Mouse (Mus musculus) MEL (cell line): ENCODE data around the gene Dcaf4.

Source experiments
- BHLHE40 ChIP-seq: IDR thresholded peaks from 2 replicates; pipeline ENCODE4 v1.6.1; 2012; ENCODE audit warnings: low read depth, mild to moderate bottlenecking, inconsistent platforms, low read length, improper control_type of control experiment, borderline replicate concordance
- CTCF ChIP-seq, 3 experiments: IDR thresholded peaks in 2 of 3; conservative IDR thresholded peaks in 1 of 3; 2 replicates each; pipeline ENCODE4 v1.5.1; 2011 to 2012; ENCODE audit warnings: low read length in 3 of 3, low read depth in 2 of 3, mild to moderate bottlenecking in 2 of 3, improper control_type of control experiment in 1 of 3, inconsistent platforms in 1 of 3, mixed read lengths in 1 of 3, moderate library complexity in 1 of 3; ENCODE audit not compliant: control insufficient read depth in 1 of 3, insufficient read depth in 1 of 3, poor library complexity in 1 of 3, severe bottlenecking in 1 of 3
- ELF1 ChIP-seq: IDR thresholded peaks from 2 replicates; pipeline ENCODE4 v1.6.1; 2014; ENCODE audit warnings: low read depth, mild to moderate bottlenecking, inconsistent platforms, low read length, improper control_type of control experiment, moderate library complexity
- ETS1 ChIP-seq: IDR thresholded peaks from 2 replicates; pipeline ENCODE4 v1.6.1; 2012; ENCODE audit warnings: low read depth, mild to moderate bottlenecking, inconsistent platforms, low read length, improper control_type of control experiment, moderate library complexity
- GATA1 ChIP-seq: IDR thresholded peaks from 2 replicates; pipeline ENCODE4 v1.6.1; 2011; ENCODE audit warnings: low read depth, low read length, improper control_type of control experiment
- JUND ChIP-seq: IDR thresholded peaks from 2 replicates; pipeline ENCODE4 v1.6.1; 2011; ENCODE audit warnings: low read depth, mild to moderate bottlenecking, improper control_type of control experiment, low read length
- MYB ChIP-seq: IDR thresholded peaks from 2 replicates; pipeline ENCODE4 v1.6.1; 2011; ENCODE audit warnings: mild to moderate bottlenecking, low read depth, low read length, improper control_type of control experiment
- TBP ChIP-seq: IDR thresholded peaks from 2 replicates; pipeline ENCODE4 v1.8.0; 2011; ENCODE audit warnings: low read depth, low read length, improper control_type of control experiment

DNA sequence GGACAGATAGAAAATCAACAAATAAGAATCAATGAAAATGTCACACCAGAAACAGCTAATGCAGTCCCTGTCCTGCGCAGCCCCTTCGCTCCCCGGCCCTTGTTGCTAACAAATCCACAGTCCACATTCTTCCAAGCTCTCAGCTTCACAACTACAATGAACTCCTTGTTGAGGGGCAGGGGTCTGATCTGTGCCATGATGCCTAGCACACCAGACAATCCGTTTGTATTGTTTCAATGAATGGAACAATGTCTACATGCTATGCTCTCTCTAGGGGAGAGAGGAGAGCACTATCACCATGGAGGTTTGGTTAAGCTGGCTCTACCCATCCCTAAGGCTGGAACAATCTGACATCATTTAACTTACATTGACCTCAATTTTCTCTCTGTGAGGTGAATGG is 62.5 kb downstream of the Dcaf4 start:
- no peak for TF ChIP-seq ETS1
- no peak for TF ChIP-seq JUND
- TF ChIP-seq GATA1, result no peak
- no peak for TF ChIP-seq MYB
- TF ChIP-seq CTCF (IDR thresholded peaks at IDR 0.05 in 2 of 3, conservative IDR thresholded peaks at IDR 0.05 in 1 of 3; ENCODE audit: control insufficient read depth in 1 of 3, insufficient read depth in 1 of 3, low read depth in 2 of 3, low read length in 3 of 3, poor library complexity in 1 of 3, severe bottlenecking in 1 of 3), result no peak
- TF ChIP-seq TBP, result no peak
- no peak for TF ChIP-seq ELF1
- no peak for TF ChIP-seq BHLHE40
